Mouse (Mus musculus): ENCODE measurements around the gene Etfa.

The Etfa gene

DNA sequence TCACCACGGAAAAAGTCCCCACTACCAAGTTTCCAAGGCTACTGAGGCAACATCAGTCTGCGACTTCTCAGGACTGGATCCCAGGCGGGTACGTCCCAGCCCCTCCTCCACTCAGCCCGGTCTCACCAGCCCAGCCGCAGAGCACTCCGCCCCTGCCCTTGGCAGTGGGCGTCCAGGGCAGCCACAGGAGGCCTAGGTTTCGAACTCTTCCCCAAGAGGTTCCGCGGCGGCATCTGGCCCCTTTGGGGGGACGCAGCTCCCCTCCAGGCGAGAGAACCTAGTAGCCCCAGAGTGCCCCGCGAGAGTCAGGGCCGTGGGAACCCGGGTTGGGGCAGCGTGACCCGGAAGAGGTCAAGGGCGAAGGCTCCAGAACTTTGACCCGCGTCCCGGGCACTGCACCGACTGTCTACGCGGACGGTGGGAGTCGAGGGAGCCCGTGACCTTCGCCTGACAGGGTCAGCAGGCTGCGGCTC is 486 bp downstream of the Etfa start:
- DNase-seq (ENCODE audit: low read depth, low spot score) = peak; percentile 58

DNA sequence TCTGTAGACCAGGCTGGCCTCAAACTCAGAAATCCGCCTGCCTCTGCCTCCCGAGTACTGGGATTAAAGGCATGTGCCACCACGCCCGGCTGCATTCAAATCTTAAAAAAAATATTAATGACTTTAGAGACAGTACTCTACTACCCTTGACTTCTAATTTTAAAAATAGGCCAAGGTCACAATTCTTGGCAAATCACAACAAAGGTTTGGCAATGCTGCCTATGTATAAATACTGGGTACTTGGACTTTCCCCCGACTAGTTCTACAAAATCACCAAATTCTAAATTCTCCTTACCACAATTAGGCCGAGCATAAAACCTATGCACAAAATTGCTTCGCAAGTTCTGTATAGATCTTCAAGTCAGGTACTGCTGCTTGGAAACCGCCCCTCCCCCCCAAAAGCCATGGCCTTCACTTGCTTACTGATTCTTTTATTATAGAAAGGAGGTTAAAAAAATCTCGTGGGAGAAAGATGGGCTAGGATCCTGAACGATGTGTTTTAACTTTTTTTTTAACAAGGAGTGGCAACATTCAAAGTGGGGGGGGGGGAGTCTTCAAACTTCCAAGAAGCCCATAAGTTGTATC is 1.3 kb downstream of the Etfa start:
- DNase-seq (ENCODE audit: low read depth, low spot score) = peak; percentile 20

DNA sequence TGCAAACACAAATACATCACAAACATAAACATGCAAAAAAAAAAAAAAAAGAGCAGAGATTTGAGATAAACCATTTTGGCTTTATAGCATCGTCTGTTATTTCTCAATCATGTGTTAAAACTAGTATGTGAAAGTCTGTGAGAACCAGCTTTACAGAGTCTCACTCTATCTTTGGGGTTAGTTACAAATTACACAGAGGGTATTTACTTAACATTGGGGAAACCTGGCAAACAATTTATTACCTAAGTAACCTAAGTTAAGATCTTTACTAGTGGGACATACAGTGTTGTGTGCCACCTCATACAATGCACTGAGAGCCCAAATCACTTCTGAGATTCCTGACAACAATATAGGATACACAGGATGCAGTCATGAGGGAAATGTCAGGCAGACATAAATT is 2.3 kb downstream of the Etfa start:
- no peak for DNase-seq (ENCODE audit: low read depth, low spot score)

DNA sequence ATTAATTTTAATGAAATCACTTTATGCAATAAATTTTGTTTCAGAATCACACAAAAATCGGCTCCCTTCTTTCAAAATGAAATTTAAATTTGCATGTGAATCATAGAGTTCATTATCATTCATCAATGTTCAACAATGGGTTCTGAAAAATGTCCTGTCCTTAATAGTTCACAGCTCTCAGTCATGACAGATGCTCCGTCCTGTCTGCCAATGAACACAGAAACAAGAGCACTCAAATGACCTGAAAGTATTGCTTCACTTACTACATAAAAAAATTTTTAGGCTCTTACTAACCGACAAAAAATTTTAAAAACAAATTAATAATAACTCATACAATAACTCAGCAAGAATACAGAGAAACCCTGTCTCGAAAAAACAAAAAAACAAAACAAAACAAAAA is 3.3 kb downstream of the Etfa start:
- DNase-seq (ENCODE audit: low read depth, low spot score) = no peak

DNA sequence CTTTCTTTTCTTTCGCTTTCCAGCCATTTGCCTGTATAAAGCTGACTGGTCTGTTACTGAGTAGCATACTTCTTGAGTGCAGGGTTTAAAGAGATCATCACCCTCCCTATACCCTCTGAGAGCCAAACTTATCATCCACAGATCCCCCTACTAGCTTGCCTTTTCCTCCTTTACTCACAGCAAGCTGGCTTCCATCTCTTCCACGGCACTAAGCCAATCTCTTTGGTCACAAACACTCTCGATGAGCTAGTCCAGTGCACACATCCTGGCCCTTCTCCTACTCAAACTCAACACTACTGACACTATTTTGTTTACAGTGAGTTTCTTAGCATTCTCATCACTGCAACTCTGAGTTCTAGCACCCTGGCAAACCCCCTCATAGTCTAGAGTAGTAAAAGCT is 4.1 kb downstream of the Etfa start:
- DNase-seq (ENCODE audit: low read depth, low spot score) = no peak

DNA sequence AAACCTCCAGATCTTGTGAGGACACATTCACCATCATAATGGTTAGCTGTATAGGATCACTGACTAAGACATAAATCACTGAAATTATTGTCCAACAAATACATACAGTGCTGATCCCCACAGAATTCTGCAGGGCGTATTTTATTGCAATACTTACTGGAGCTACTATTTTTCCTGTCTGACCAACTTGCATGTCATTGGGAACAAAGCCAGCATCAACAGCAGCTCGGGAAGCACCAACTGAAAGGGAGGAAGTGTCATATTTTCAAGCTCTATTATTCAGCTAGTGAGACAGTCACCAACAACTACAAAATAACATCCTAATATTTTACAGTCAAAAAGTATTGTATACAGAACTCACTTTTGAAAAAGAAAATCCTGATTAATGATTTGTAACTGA is 29.9 kb downstream of the Etfa start:
- peak; percentile 57 for DNase-seq (ENCODE audit: low read depth, low spot score)

DNA sequence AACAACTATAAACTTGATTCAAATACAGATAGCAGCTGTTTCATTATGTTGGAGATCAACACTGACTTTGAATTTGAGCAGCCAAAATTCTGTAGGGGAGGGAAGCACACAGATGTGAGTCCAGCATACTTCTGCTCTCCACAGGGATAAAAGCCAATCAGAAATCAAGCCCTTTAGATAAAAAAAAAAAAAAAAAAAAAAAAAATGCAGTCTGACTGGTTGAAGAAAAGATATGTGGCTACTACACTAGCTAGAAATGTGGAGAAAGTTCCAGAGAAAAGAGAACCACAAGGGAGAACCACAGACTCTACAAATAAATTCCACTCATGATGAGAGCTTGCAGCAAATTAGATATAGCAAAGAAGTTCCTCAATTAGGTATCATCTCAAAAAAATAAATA is 33.3 kb downstream of the Etfa start:
- DNase-seq (ENCODE audit: low read depth, low spot score) = no peak

DNA sequence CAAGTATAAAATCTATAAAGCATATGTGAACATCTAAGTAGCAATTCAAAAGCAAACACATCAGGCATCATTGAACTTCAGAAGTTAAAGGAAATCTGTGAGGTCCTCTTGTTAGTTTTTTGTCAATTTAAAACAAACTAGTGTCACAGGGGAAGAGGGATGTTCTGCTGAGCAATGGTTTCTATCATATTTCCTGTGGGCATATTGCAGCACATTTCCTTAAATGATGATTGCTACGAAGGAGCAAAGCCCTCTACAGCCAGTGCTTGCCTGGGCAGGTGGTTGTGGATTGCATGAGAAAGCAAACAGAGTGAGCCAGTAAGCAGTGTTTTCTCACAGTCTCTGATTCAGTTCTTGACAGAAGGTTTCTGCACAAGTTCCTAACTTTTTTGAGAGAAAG is 36.0 kb downstream of the Etfa start:
- no peak for DNase-seq (ENCODE audit: low read depth, low spot score)

DNA sequence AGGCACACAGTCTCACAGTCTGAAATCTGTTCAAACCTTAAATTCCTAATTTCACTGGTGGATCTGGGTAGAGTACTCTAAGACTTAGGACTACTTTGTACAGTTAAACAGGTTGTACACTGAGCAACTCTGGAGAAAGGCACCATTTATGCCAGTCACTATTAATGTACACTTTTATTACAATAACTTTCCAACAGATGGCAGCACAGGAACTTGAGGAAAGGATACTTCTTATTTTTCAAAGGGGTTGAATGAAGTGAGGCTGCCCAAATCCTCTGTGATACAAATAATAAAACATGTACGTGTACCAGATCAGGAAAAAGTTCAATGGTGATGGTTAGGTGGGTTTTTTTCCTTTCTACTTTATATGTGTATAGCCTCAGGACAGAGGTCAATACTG is 43.6 kb downstream of the Etfa start:
- DNase-seq (ENCODE audit: low read depth, low spot score) = peak; percentile 60

DNA sequence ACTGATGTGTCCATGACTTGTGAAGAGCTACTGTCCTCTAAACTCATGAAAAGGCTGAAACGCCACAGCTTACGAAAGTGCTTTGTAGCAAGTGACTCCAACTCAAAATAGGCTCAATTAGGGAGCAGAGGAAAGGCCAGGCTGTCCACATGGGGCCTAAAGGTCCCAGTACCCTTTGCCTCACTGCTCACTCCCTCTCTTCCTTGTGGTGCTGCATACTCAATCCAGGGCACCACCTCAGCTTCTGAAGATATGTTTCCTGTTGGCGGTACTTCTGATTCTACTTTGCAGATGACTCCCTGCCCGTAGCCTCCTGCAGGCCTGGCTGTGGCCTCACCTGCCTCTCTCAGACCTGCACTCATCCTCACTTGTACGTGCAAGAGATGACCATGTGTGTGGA is 58.7 kb downstream of the Etfa start:
- no peak for DNase-seq (ENCODE audit: low read depth, low spot score)

DNA sequence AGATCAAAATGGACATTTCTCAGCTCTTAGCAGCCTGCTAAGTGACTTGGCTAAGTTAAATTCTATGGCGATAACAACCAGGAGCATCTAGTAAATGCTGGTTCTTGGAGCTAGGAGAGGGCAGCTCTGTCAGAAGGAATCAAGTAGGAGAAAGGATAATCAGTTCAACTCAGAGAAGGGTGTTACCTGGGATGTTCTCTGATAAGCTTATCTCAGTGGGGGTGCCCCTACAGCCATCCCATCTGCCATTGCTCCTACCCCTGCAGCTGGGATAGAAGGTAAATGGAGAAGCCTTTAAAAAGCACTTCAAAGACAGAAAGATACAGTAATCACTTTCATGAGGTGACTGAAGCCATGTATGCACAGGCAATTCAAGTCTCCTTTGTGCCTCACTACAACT is 59.1 kb downstream of the Etfa start:
- DNase-seq (ENCODE audit: low read depth, low spot score) = no peak

DNA sequence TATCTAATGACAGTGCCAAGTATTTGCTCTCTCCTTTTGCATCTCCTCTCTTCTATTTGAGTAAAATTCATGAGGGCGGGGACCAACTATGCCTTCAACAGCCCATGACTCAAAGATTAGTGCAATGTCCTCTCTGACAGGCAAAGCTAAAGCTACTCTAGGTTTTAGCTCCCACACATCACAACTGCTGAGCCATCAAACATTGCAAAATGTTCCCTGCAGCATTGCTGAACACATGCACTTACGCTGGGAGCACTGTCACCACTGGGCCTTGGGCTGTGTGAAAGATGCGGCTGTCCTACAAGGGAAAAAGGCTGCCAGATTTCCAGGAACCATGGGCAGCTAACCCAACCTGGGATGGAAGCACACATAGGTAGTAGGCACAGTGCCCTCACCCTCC is 60.6 kb downstream of the Etfa start:
- peak; percentile 54 for DNase-seq (ENCODE audit: low read depth, low spot score)

DNA sequence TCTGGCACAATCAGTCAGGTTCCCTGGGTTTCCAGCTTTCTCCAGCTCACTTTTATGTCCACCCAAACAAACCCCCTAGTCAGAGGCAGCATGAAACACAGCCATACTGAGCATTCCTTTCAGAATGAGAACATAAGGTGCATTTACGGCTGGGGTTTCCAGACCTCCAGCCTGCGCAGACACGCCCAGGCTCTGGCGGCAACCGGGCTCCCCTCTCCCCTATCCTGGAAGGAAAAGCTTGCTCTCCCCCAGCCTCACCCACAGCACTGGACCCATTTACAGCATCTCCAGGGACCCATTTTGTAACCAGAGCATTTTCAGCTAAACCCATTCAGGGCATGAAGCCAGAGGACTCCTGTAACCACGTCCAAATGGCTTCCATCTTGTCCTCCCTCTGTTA is 62.0 kb downstream of the Etfa start:
- peak; percentile 12 for DNase-seq (ENCODE audit: low read depth, low spot score)

DNA sequence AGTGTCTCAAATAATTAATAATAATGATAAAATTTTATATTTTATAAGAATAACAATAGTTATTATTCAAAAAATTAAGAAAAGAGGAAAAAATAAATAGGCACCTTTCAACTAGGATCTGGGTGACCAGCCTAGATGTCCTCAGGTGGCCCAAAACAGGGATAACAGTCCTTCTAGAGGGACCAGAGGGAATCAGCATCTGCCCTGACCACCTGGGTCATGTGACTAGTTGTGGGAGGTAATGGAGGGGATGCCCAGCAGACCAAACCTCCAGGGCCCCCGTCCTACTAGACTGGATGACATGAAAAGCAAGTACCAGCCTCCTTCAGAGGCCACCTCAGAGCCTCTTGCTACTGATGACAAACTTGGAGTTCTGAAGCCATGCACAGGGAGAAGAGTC is 62.9 kb downstream of the Etfa start:
- DNase-seq (ENCODE audit: low read depth, low spot score) = no peak

DNA sequence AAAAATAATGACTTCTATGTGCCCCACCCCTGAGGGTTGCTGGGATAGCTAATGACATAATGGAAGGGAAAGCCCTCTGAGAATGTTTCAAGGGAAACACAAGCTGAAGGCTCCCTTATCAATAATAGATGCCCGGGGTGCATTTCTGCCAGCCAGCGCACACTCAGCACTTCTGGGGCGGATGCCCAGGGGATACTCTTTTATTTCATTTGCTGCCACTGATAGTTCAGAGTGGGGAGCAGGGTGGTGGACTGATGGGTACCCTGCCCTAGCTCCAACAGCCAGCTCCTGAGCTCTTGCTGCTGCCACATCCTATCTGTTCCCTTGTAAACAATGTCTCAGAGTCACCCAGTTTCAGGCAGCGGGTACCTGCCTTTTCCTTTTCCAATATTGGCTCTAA is 64.5 kb downstream of the Etfa start:
- no peak for DNase-seq (ENCODE audit: low read depth, low spot score)

DNA sequence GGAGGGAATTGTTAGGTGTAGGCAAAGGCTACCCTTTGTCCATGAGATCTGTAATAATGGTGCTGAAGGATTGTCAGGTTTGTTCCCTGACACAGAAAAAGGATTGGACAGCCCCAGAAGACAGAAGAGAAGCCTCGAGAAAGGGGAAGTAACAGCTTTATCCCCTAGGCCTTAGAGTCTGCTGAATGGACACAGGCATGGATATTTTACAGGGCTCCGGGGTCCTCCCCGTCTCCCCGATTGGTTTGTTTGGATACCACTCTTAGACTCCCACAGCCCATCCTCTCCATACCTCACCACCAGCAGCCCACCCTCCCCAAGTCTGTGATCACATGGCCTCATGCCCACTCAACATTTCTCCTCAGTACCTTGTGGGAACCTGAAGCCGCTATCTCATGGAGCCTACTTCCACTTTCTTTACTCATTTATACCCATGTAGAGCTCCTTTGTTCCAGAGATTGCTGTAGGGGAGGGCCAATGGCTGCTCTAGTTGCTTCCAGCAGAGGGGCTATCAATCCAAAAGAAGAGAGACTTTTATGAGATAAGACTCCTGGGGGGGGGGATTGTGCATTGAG is 72.8 kb downstream of the Etfa start:
- no peak for DNase-seq (ENCODE audit: low read depth, low spot score)

DNA sequence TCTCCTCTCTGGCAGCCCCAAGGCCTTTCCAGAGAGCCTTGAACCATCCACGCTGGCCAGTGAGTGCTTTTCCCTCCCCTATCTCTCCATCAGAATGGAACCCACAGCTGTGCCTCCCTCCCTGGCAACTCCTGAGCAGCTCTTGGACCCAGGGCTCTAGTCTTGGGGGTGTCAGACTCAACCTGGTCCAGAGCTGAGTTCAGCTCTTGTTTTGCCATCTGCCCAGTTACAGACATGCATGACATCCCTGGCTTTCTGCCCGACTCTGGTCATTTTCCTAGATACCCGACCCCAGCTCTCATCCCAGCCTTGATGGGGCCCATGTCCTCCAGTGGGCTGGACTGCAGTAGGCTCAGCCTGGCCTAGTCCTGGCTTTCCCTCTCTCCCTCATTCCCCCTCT is 73.6 kb downstream of the Etfa start:
- no peak for DNase-seq (ENCODE audit: low read depth, low spot score)

DNA sequence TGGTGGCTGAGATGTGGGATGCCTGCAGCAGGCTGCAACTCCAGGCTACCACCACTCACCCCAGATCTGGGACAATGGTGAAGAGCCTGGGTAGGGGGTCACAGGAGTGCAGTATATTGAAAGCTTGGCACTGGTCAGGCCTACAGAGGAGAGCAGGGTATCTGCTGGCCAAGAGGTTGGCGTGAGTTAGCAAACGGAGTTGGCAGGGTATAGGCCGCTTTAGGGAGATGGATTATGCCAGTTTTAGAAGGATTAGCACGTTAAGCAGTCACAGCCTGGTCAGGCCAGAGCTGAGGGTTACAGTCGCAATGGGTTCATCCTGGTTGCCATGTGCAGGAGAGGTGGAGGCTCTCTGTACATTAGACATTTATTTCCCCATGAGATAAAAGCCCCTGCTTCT is 78.2 kb downstream of the Etfa start:
- no peak for DNase-seq (ENCODE audit: low read depth, low spot score)

DNA sequence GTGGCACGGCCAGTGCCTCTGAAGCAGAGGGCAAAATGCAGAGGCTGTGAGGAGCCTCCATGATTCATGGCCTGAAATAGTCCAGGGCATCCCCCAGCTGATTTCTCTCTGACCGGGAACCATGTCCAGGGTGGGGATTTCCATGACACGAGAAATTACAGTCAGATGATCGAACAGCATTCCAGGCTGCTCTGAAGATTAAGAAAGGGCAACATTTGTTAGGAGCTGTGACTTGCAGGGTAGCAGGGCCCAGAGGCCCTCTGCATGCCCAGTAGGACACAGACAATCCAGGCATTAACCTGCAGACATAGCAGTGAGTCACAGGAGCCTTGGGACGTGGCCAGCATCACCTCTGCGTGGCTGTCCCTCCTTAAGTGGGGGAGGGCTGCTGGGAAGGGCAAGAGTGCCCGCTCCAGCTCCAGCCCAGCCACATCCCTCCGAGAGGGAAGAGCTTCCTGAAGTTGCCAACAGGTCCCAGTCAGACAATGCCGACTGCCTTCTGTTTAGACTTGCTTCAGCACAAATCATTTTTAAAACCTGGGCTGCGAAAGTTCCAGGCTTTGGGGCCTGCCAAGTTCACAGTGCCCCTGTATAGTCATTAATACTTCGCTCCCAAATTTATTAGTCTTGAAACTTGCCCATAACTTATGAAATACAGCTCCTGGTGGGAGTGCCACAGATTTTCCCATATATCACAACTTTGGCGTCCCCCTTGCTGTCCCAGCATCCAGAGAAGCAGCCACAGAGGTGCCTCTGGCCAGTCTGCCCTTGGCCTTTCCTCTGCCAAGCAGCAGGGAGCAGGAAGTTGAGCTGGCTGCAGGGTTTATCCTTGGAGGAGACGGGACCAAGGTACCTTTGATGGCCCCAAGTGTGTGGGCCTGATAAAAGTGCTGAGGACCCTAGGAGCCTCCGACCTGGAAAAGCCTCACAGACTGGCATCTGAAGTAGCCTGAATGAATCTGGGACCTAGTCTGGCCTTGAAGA is 79.4 kb downstream of the Etfa start:
- peak; percentile 51 for DNase-seq (ENCODE audit: low read depth, low spot score)

DNA sequence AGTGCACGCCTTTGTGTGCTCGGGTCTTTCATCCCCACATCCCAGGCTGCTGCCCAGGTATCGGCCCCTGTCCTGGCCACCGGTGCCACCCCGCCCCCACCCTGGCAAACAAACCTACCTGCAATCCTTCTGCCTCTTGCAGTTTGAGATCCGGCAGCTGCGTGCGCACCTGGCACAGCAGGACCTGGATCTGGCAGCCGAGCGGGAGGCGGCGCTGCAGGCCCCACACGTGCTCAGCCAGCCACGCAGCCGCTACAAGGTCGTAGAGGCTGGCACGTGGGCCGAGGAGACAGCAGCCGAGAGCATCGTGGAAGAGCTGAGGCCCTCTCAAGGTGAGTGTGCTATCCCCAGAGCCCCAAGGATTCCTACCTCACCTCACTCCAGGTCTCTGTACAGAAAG is 81.9 kb downstream of the Etfa start:
- no peak for DNase-seq (ENCODE audit: low read depth, low spot score)

DNA sequence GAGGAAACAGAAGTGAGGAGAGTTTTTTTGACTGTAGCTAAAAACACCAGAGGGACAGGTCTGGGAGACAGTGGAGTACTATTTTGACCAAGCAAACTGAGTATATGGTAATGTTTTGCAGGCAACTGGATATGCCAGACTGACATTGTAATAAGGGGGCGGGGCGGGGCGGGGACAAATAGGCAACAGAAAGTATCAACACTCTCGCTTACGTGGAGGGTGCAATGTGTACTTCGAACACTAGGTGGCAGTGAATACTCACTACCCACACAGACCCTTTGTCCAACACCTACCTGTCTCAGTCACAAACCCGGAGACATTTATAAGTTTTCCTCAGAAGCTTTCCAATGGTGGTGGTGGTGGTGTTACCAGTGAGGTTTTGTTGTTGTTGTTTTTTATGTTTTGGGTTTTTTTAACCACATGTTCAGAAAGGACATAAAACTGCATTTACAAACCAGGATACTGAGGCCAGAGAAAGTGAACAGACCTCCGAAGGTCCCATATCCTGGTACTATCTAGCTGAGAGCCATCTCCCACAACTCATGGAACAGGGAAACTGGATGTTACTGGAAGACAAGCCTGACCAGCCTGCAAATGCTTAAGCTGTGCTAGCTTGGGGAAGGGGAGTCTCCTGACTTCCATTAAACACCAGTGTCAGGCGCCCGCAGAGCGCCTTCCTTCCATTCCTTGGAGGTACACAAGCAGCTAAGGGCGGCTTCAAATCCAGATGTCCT is 82.6 kb downstream of the Etfa start:
- peak; percentile 94 for DNase-seq (ENCODE audit: low read depth, low spot score)

DNA sequence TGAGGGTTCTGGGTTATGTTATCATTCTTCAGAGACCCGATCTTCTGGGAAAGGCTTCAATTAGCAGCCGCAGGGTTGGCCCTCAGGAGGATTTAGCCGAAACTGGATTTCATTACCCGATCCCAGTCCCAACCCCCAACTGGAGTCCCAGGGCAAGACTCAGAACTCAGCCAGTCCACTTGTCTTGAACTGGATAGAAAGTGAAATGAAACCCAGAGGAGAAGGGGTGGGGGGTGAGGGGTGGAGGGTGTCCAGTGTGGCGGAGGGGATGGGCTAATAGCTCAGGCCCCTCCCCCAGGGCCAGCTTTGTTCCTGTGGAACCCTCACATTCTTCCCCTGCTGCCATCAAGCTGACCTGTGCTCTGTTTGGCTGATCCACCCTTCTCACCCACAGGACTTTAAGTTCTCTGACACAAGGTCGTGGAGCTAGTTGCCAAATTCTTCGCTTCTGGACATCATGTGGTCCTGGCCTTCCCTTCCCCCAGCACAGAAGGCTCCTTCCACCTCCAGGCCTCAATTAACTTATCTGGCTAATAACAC is 86.7 kb downstream of the Etfa start:
- no peak for DNase-seq (ENCODE audit: low read depth, low spot score)

Data from 3T3-L1 (cell line).